Mouse (Mus musculus) lung, postnatal 36 days (tissue): ENCODE results near the gene Eif4h.

ENCODE experiments used
- DNase-seq: peaks from one replicate; pipeline ENCODE4 v3.0.0; 2022; ENCODE audit warnings: mixed read lengths

The Eif4h gene

DNA sequence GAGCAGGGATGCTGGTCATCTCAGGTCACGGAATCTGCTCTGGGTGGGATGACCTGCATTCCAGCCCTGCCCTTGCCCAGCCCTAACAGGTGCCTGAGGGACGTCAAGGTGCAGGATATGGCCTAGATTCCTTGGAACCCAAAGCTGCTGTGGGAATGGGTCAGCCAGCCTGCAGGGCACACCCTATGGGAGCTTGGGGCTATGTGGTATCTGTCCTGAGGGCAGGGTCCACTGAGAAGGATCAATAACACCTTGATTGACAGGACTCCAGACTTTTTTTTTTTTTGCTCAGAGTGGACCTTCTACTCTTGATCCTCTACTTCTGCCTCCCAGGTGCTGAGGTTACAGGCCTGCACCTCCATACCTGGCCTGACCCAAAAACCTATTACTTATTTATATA, 8.1 kb upstream of the Eif4h start:
- DNase-seq, result no peak

- DNase-seq, result no peak
Measured at GRCm38 (mm10) chr5:134646461-134646860, 7.2 kb upstream of the Eif4h start.

GRCm38 (mm10) chr5:134644643-134645118, 5.4 kb upstream of the Eif4h start:
- peak; percentile 96 for DNase-seq

DNA sequence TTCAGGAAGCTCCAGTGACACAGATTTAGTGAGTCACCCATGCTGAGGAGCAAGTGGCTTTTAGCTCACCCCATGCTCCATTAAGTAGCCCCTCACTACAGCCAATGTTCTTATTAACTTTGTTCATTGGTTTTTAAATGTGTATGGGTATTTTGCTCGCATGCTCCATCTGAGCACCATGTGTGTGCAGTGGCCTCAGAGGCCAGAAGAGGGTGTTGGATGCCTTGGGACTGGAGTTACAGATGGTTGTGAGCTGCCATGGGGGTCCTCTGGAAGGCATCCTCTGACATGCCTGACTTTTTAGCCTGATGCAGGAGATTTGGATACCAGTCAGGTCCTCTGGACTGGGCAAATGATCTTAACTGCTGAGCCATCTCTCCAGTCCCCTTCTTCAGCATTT, 4.8 kb upstream of the Eif4h start:
- DNase-seq, result no peak

DNA sequence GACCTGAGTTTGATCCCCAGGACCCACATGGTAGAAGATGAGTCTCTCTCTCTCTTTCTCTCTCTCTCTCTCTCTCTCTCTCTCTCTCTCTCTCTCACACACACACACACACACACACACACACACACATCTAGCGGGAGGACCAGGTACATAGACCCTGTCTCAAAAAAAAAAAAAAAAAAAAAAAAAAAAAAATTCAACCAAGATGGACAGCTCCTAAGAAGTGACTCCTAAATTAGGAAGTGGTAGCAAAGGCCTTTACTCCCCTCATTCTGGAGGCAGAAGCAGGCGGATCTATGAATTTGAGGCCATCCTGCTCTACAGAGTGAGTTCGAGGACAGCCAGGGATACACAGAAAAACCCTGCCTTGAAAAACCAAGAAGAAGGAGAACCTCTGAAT, 1.1 kb upstream of the Eif4h start:
- DNase-seq, result no peak

DNA sequence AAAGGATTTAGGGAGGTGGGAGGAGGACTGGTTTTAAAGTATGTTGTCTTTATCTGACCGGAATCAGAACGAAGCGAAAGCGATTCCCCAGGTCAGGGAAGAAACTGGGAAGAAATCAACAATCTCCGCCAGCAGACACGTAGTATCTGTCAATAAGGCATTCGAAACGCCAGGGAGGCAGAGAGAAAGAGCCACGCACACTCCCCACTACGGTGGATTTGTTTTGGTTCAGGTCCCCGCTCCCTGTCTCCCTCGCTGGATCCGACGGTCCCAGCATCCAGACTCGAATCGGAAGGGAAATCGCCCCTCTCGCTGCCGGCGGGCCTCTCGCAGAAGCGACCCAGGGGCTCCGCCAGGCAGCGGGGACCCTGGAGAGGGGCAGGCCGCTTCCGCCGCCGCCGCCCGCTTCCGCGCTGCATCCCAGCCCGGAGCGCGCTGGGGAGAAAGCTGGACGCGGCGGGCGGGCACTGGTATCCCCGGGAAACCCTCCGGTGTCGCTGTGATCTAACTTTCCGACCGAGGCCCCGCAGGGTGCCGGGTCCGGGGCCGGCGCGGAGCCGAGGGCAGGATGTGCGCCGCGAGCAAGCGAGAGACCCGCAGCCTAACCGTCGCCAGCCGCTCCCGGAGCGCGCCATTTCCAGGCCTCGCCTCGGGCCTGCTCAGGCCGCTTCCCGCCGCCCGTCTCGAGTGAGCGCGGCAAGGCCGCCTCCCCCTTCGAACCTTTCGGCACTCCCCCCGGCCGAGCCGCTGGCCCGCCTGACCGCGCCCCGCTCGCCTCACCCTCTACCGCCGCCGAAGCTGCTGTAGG, 625 bp downstream of the Eif4h start:
- no peak for DNase-seq

DNA sequence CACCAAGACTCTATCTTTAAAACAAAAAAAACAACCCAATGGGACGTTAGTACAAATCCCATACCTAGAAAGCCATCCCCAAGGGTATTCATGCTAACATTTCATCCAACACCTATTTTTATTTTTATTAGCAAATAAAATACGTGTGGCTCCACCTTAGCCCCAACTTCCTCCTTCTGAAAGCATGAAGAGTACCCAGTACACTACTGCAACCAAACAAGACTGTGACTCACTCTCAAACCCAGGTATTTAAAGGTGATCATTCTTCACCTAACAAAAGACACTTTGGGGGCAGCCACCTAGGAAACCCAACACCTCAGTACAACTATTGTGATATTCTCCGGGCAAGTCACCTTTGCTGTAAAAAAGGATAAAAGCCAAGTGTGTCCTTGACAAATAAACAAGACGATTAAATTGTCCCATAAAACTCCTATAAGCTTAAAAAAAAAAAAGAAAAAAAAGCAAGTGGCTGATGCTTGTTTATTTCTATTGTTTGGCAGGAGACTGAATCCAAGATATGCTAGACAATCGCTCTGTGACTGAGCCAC, 1.4 kb downstream of the Eif4h start:
- no peak for DNase-seq

GRCm38 (mm10) chr5:134632841-134633240, 6.4 kb downstream of the Eif4h start:
- no peak for DNase-seq

GRCm38 (mm10) chr5:134630835-134631234, 8.5 kb downstream of the Eif4h start:
- no peak for DNase-seq

- DNase-seq, result no peak
Measured at GRCm38 (mm10) chr5:134629508-134629907, 9.8 kb downstream of the Eif4h start.

- DNase-seq, result no peak
Measured at GRCm38 (mm10) chr5:134622069-134622468, 17.2 kb downstream of the Eif4h start.

- DNase-seq, result peak; percentile 49
Measured at GRCm38 (mm10) chr5:134621099-134621640, 18.1 kb downstream of the Eif4h start.

GRCm38 (mm10) chr5:134620457-134620856, 18.8 kb downstream of the Eif4h start:
- no peak for DNase-seq

DNA sequence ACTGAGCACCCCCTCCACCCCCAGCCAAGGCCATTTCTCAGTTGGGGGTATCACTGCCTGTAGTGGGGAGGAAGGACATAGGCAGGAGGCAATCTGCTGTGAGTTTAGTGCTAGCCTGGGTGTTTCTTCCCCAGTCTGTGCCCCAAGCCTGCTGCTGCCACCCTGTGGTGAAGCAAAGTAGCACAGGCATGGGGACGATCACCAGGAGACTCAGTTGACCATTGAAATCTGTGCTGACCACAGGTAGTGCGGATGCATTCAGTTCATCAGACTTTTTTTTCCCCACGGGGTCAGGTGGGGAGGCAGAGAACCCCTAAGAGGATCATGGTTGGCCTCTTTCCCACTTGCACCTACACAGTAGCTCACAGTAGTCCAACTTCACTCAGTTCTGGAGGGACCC, 22.2 kb downstream of the Eif4h start:
- DNase-seq, result peak; percentile 83

GRCm38 (mm10) chr5:134615780-134616179, 23.5 kb downstream of the Eif4h start:
- DNase-seq, result no peak

DNA sequence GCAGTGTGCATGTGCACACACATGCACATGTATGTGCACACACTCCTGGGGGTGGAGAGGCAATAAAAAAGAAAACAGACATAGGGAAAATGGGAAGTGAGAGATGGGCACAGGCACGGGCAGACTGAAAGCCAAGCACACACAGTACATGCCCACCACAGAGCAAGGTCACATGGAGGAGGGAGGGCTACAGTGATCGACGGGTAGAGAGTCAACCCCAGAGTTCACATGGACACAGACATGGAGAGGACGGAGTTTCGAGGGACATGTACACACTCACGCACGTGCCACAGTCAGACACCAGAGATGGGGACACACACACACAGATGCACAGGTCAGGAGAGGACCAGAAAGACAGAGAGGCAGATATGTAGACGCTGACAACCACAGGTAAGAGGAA, 23.9 kb downstream of the Eif4h start:
- no peak for DNase-seq

- DNase-seq, result peak; percentile 43
Measured at GRCm38 (mm10) chr5:134614802-134615201, 24.5 kb downstream of the Eif4h start, which contains the start of gene Lat2. Lat2 (minus strand) TSS chr5:134615025.

- DNase-seq, result no peak
Measured at GRCm38 (mm10) chr5:134614296-134614695, 25.0 kb downstream of the Eif4h start.

DNA sequence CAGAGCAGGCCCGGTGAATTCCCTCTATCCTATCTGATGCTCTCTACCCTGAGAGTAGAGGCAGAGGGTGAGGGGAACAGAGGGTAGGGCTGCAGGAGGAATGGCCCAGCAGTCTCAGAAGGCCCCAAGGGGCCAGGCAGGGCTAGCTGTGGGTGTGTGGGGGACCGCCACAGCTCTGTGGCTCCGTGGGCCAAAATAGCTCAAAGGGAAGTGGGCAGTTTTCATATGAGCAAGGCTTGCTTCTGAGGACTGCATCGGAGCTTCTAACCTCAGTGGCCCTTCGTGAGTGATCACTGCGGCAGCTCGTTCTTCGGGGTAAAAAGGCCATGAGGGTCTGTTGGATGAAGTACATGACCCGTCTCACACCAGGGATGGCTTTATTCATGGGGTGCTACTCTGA, 25.6 kb downstream of the Eif4h start:
- DNase-seq, result no peak

DNA sequence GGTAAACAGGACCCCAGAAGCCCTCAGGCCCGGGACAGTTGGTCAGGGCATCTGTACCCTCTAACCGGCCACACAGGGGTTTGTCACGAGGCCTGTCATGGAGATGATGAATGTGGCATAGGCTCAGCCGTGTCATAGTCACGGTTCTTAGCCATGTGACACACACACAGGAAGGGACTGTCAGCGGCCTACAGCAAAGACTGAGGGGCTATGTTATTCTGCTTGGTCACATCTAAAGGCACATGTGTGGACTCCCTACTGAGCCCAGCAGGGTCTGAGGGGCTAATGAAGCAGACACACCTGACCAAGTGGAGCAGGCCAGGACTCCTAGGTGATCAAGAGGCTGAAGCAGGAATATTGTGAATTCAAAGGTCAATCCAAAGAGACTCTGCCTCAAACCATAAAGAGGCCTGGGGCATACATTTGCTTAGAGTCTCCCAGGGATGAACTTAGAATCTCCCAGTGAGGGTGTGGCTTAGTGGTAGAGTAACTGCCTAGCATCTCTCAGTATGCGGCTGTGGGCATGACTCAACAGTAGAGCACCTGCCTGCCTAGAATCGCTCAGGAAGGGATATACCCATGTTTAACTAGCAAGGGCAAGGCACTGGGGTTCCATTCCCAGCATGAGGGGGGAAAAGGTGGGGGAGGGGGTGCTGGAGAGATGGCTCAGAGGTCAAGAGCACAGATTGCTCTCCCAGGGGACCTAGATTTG, 27.3 kb downstream of the Eif4h start:
- no peak for DNase-seq

DNA sequence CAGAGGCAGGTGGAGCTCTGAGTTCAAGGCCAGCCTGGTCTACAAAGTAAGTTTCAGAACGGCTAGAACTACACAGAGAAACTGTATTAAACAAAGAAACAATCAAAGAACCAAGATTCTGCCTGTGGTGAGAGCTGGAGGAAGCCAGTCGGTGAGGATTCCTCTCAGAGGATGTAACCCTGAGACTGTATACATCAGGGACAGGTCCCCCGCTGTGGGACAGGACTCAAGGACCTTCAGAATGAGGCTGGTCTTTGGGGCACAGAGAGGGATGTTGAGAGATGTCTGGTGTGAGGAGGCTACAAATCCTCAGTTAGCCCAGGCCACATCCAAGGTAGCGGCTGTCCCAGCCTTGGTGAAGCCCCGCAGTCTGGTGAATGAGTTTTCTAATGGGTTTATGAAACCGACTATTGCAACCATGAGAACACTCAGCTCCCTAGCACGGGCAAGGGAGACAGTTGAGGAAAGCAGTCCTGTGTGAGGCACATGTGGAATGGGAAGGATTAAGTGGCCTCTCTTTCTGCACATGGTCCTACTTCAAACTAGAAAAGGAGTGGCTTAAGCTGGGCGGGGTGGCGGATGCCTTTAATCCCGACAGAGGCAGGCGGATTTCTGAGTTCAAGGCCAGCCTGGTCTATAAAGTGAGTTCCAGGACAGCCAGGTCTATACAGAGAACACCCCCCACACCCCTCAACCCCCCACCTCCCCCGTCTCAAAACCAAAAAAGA, 29.2 kb downstream of the Eif4h start:
- no peak for DNase-seq

DNA sequence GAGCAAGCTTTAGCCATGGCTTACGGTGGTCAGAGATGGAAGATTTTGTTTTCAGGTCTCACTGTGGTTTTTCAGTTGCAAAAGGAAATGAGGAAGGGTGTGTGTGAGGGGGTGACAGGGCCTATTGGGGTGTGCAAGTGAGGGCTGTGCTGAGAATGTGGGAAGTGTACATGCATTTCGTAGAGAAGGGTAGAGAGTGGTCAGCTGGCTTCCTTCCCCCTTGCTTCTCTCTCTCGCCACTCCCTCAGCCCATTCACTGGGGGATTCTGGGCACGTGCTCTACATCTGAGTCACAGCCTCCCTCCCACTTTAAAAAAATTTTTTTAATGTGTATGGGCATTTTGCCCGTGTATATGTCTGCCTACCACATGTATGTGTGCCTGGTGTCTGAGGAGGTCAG, 32.2 kb downstream of the Eif4h start:
- DNase-seq, result peak; percentile 37

- DNase-seq, result no peak
Measured at GRCm38 (mm10) chr5:134606314-134606713, 33.0 kb downstream of the Eif4h start.
